Mouse (Mus musculus) left cerebral cortex, adult 8-10 months (tissue): ENCODE data around the gene Prkar1a. TPM values are rescaled to one million over a fixed set of nuclear protein-coding genes. Genes with fewer than 3 reads are reported as not detected.

Experiments used
- DNase-seq, 2 experiments: peaks; one replicate each; pipeline ENCODE4 v3.0.0; 2022; ENCODE audit warnings: low spot score in 2 of 2
- total RNA-seq, 4 experiments: library from RNA; stranded (reverse); gene quantifications; 2 replicates each; pipeline ENCODE4 v1.2.4; 2022

The Prkar1a gene
- total RNA-seq, 4 experiments from 2014 or later, result 569 to 599 (median 583) TPM

DNA sequence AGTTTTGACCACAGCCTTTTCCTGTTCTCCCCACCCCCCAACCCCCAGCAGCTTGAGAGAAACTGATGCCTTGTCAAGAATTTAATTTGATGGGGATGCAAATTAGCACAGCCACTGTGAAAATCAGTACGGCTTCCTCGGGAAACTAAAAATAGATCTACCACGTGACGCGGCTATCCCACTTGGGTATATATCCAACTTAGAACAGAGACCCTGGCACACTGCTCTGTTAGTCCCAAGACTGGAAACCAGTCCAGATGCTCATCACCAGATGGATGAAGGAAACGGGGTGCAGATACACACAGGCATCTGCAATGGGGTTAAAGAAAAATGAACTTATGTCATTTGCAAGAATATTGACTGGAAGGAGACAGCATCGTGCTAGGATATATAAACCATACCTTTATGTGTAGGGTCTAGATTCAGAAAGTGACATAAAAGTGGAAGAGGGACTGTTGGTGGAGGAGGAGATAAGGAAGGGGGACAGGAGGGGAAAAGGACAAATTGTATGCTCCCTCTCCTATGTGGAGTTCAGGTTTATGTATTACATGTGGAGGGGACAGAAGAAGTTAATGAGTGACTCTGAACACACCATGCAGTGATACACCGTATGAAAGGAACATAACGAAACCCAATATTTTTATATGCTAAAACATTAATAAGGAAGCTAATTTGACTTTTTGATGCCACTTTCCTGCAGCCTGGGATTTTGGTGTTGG lies 56.3 kb downstream of the Prkar1a start:
- no peak for DNase-seq

GRCm38 (mm10) chr11:109706055-109706412 lies 56.8 kb downstream of the Prkar1a start:
- DNase-seq, result no peak

DNA sequence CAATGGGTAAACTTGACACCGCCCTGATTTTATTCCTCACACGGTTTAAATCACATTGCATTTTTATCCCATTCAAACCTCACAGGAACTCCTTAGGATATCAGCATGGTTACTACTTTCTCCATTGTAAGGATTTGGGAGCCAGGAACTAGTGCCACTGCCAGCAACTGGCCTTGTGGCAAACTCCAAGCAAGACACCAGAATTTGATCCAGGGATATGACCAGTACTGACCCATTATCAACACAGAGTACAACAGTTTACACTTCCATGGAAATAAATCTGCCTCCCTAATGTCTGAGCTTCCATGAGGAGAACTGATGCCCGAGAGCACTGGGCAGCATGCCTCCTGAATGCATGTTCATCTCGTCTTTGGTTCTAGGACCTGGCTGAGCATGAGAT lies 57.4 kb downstream of the Prkar1a start:
- DNase-seq, result no peak

DNA sequence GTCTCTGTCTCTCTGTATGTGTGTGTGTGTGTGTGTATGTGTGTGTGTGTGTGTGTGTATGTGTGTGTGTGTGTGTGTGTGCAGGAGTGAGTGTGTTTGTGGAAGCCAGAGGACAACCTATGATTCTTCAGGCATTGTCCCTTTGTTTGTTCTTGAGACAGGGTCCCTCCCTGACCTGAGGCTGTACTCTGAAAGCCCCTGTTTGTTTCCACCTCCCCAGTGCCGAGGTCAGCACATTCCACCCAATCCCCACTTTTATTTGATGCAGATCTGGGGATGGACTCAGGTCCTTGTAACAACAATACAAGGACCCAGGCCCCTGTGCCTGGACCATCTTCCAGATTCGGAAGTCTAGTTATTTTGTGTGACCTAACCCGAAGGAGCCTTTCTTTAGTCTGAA lies 58.2 kb downstream of the Prkar1a start:
- DNase-seq, result no peak

DNA sequence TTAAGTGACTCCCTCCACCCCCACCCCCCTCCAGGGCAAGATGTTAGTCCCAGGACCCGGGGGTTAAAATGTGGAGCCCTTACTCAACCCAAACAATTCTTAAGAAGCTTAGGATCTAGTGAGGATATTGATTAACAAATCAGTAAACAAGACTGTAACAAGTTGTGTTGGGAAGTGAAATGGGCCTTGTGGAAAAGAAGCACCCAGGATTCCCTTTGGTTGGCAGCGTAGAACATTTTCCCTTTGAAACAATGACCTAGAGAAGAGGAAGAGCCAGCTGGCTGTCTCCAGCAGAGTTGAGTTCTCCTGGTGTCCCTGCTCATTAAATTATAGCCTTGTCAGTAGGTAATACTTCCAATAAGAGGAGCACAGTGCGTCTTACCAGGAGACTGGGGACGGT lies 59.6 kb downstream of the Prkar1a start:
- DNase-seq, result no peak

- no peak for DNase-seq
These were observed 60.3 kb downstream of the Prkar1a start for GRCm38 (mm10) chr11:109709501-109709900.

GRCm38 (mm10) chr11:109714341-109715247 lies 65.4 kb downstream of the Prkar1a start:
- peak in 1 of 2 experiments; percentile 13 for DNase-seq

DNA sequence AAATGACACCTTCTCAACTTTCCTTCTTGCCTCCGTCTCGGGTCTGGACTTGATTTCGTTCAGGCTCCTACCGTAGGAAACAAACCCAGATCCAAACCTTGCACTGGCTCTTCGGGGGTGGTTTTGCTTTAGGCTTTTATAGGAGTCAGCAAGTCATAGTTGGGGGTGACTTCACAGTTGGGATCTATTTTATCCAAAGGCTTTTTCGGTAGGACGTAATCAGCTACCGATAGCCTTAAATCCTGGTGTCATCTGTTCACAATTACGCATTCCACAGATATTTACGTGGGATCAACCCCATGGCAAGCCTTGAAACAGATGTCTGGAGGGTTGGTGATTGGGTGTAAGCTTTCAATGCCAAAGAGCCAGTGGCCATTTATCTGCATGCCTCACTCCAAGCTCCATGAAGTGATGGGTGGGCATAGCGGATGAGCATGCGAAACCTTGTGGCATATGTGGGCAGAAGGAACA lies 66.1 kb downstream of the Prkar1a start:
- no peak for DNase-seq

- no peak for DNase-seq
These were observed 67.8 kb downstream of the Prkar1a start for GRCm38 (mm10) chr11:109716981-109717380.

DNA sequence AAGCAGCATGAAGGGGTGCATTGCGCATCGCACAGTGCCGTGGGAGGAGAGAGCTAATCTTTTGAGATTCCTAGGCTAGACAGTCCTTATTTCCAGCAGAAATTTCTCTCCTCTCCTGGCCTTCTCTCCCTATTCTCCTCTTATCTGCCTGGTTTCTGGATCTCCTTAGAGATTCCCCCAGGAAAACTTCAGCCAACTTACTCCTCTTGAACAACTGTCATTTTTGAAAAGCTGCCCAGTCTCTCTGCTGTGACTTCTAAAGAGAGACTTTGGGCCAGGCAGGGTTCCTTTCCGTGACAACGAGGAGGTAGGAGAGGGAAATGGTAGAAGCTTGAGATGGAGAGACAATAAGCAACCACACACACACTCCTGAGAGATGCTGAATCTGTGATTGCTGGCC lies 68.2 kb downstream of the Prkar1a start:
- DNase-seq, result peak in 1 of 2 experiments; percentile 75

- DNase-seq, result no peak
These were observed 69.0 kb downstream of the Prkar1a start for GRCm38 (mm10) chr11:109717966-109718895.

Other genes with a start within 250 kb of the Prkar1a start
- not detected for gene 9930022D16Rik, start 235.5 kb upstream of the Prkar1a start, total RNA-seq
- gene Amz2, start 223.5 kb upstream of the Prkar1a start, total RNA-seq, result 10 to 100 TPM; 44.4 to 56.2 (median 52.9) TPM
- 10 to 100 TPM; 21.3 to 24.4 (median 22.7) TPM for gene Arsg, start 176.0 kb upstream of the Prkar1a start, total RNA-seq
- 10 to 100 TPM; 12.5 to 15.6 (median 14.0) TPM for gene Slc16a6, start 175.8 kb upstream of the Prkar1a start, total RNA-seq
- gene Wipi1, start 37.4 kb upstream of the Prkar1a start, total RNA-seq, result 10 to 100 TPM; 20.7 to 22.9 (median 22.0) TPM
- gene Fam20a, start 72.9 kb downstream of the Prkar1a start, total RNA-seq, result 10 to 100 TPM; 11.1 to 12.6 (median 12.1) TPM
- not detected for gene 1700012B07Rik, start 178.6 kb downstream of the Prkar1a start, total RNA-seq